Mouse (Mus musculus): ENCODE measurements around the gene Gpx7. TPM values are rescaled to one million over a fixed set of nuclear protein-coding genes. Genes with fewer than 3 reads are reported as not detected.

Gpx7 gene
- polyA plus RNA-seq, 1 experiment from 2014 or later: 53.6 TPM

DNA sequence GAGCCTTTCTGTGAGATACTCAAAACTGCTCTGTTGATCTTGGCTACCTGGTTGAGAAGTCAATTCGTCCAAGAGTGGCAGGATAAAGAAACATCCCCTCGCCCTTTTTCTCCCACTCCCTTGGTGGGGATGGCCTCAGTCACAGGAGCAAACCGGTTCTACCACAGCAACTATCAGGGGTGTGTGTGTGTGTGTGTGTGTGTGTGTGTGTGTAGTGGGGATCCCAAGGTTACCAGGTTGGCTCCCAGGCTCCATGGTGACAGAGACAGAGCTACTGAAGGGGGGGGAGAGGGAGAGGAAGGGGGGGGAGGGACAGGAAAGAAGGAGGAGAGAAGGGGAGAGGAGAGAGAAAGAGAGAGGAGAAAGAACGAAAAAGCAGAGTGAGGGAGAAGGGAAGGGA, 19.7 kb downstream of the Gpx7 start:
- Histone ChIP-seq H3K27ac (replicated peaks; ENCODE audit: low read depth, low read length) (peak overlapping the region; percentile 75), H3K9ac (ENCODE audit: low read length) (no peak overlapping the region), H3K27me3 (ENCODE audit: control insufficient read depth, insufficient read depth, low read length) (no peaks in the 10 kb centered on the region), H3K4me3 (ENCODE audit: low read depth, low read length) (no peak overlapping the region), H3K9me3 (ENCODE audit: control insufficient read depth, low read length) (no peaks in the 10 kb centered on the region), H3K4me1 (ENCODE audit: control insufficient read depth, insufficient read depth, low read length) (peaks cover 6% of the 10 kb centered on the region), H3K4me2 (ENCODE audit: low read depth, severe bottlenecking) (no peak overlapping the region), H3K36me3 (ENCODE audit: control insufficient read depth, insufficient read depth, low read length) (no peaks in the 10 kb centered on the region)
- ATAC-seq (ENCODE audit: insufficient number of reproducible peaks, low FRiP score, low TSS enrichment, low read depth) (0 out of 2 replicates have a peak, but pooled peaks have one; percentile 44), DNase-seq (ENCODE audit: low spot score) (no peak)
- 41% methylated on average over 4 of the region's 4 CpGs for WGBS

DNA sequence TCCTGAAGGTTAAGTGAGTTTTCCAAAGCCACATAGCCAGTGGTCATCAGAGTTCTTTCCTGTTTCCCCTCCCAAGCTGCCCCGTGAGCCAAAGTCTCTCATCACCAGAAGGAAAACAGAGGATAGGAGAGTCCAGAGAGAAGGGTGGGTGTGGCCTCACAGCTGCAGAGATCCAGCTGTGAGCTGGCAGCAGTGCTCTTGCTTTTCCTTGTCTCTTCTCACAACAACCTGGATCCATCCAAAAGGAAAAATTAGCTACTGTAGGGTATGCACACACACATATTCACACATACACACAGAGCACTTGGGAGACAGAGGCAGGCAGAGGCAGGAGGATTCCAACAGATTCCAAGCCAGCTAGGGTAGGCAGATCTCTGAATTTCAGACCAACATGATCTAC, 20.7 kb downstream of the Gpx7 start:
- WGBS: 18% methylated on average over 1 of the region's 1 CpGs
- H3K4me1 ChIP-seq (ENCODE audit: control insufficient read depth, insufficient read depth, low read length): peaks cover 5% of the 10 kb centered on the region
- ATAC-seq (ENCODE audit: insufficient number of reproducible peaks, low FRiP score, low TSS enrichment, low read depth): no peak
- H3K36me3 ChIP-seq (ENCODE audit: control insufficient read depth, insufficient read depth, low read length): no peaks in the 10 kb centered on the region
- no peak overlapping the region for H3K4me2 ChIP-seq (ENCODE audit: low read depth, severe bottlenecking)
- DNase-seq (ENCODE audit: low spot score): no peak
- no peaks in the 10 kb centered on the region for H3K27me3 ChIP-seq (ENCODE audit: control insufficient read depth, insufficient read depth, low read length)
- H3K27ac ChIP-seq (replicated peaks; ENCODE audit: low read depth, low read length): no peak overlapping the region
- H3K9me3 ChIP-seq (ENCODE audit: control insufficient read depth, low read length): no peaks in the 10 kb centered on the region
- no peak overlapping the region for H3K9ac ChIP-seq (ENCODE audit: low read length)
- H3K4me3 ChIP-seq (ENCODE audit: low read depth, low read length): no peak overlapping the region

DNA sequence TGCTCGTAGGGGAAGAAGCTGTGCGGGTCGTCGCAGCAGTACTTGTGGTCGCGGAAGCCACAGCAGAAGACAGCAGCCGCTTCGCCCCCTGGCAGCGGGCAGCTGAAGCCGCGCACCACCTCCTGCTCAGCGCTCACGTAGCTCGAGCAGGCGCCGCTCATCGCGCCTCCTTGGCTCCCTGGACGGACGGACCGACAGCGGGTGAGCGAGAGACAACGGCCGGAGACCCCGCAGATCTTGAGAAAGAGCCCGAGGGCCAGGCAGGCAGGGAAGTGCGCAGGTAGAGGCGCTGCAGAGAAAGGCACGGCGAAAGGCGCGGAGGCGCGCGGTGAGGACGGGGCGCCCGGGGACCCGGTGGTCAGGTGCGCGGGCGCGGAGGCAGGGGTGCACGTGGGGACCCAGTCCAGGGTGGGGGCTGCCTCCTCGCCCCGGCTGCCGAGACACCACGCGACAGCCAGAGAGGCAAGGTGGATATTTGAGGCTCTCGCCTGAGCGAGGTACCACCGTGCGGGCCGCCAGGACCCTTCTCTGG, 23.5 kb downstream of the Gpx7 start, which contains the start of gene Shisal2a:
TSS of gene Shisal2a (minus strand) at position 167 of the 532 bp plus-strand sequence.
- peaks cover 3% of the 10 kb centered on the region for H3K4me1 ChIP-seq (ENCODE audit: control insufficient read depth, insufficient read depth, low read length)
- H3K4me3 ChIP-seq (ENCODE audit: low read depth, low read length): peak within 1 kb of the TSS; percentile 45
- no peak within 1 kb of the TSS for H3K27ac ChIP-seq (replicated peaks; ENCODE audit: low read depth, low read length)
- ATAC-seq (ENCODE audit: insufficient number of reproducible peaks, low FRiP score, low TSS enrichment, low read depth) (peak; percentile 67), DNase-seq (ENCODE audit: low spot score) (peak; percentile 58)
- no peaks in the 10 kb centered on the region for H3K27me3 ChIP-seq (ENCODE audit: control insufficient read depth, insufficient read depth, low read length)
- WGBS: 3% methylated on average over 55 of the region's 55 CpGs
- H3K9ac ChIP-seq (ENCODE audit: low read length): peak within 1 kb of the TSS; percentile 70
- no peaks in the 10 kb centered on the region for H3K9me3 ChIP-seq (ENCODE audit: control insufficient read depth, low read length)
- H3K36me3 ChIP-seq (ENCODE audit: control insufficient read depth, insufficient read depth, low read length): no peaks in the 10 kb centered on the region
- peak within 1 kb of the TSS; percentile 91 for H3K4me2 ChIP-seq (ENCODE audit: low read depth, severe bottlenecking)

DNA sequence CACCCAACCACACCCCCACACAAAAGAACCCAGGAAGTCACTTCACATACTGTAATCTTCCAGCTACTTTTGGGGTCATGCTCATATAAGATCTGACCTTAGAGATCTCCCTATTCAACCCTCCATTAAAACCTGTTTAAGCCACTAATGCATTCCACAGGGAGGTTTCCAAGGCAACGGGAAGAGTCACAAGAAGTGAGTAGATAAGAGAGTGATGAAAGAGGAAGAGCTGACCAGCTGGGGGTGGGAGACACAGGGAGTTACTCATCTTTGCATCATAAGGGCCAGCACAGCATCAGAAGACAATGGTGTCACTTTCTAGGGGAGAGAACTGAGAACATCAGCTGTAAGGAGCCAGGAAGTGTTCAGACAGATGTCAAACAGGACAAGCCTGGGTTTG, 26.6 kb downstream of the Gpx7 start:
- H3K4me3 ChIP-seq (ENCODE audit: low read depth, low read length): no peak overlapping the region
- no peak overlapping the region for H3K27ac ChIP-seq (replicated peaks; ENCODE audit: low read depth, low read length)
- H3K4me1 ChIP-seq (ENCODE audit: control insufficient read depth, insufficient read depth, low read length): peaks cover 3% of the 10 kb centered on the region
- H3K4me2 ChIP-seq (ENCODE audit: low read depth, severe bottlenecking): no peak overlapping the region
- ATAC-seq (ENCODE audit: insufficient number of reproducible peaks, low FRiP score, low TSS enrichment, low read depth) (no peak), DNase-seq (ENCODE audit: low spot score) (no peak)
- no peaks in the 10 kb centered on the region for H3K27me3 ChIP-seq (ENCODE audit: control insufficient read depth, insufficient read depth, low read length)
- no peaks in the 10 kb centered on the region for H3K9me3 ChIP-seq (ENCODE audit: control insufficient read depth, low read length)
- no peaks in the 10 kb centered on the region for H3K36me3 ChIP-seq (ENCODE audit: control insufficient read depth, insufficient read depth, low read length)
- H3K9ac ChIP-seq (ENCODE audit: low read length): no peak overlapping the region
- 44% methylated on average over 1 of the region's 1 CpGs for WGBS

DNA sequence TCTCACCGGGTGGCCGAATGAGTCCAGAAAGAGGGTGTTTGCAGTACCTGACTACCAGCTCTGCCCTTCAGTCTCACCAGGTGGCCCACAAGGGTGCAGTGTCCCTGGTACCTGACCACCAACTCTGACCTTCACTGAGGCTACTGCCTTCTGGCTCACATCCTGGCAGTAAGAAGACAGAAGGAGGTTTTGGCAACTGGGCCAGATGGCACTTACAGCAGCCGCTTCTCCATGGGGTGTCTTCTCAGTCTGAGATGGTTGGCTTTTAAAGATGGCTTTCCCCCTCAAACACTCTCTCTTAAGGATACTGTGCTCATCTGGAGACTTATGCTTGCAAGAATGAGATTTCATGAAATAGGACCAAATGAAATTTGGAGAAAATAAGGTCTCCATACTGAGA, 27.3 kb downstream of the Gpx7 start:
- no peak overlapping the region for H3K27ac ChIP-seq (replicated peaks; ENCODE audit: low read depth, low read length)

DNA sequence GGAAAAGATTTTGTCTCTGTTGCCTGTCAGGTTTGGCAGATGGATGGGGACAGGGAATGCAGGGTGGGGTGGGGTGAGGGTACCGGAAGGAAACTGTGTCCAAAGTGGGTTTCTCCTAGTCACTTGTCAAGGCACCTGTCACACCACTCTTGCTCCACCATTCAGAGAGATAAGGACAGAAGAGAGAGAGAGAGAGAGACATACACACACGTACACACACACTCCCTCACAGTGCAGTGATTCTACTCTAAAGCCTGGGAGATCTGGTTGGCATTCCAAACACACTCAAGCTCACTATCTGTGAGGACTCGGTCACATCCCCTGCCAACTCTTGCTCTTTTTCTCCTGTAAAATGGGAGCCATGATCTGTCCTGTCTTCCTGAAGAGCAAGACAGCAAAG, 34.6 kb downstream of the Gpx7 start:
- peaks cover 3% of the 10 kb centered on the region; the same call in 1 of the 2 replicates for H3K4me1 ChIP-seq (ENCODE audit: control insufficient read depth, insufficient read depth, low read length)
- no peak overlapping the region for H3K9ac ChIP-seq (ENCODE audit: low read length)
- ATAC-seq (ENCODE audit: insufficient number of reproducible peaks, low FRiP score, low TSS enrichment, low read depth): no peak
- no peak overlapping the region for H3K4me3 ChIP-seq (ENCODE audit: low read depth, low read length)
- no peak overlapping the region for H3K4me2 ChIP-seq (ENCODE audit: low read depth, severe bottlenecking)
- no peaks in the 10 kb centered on the region for H3K27me3 ChIP-seq (ENCODE audit: control insufficient read depth, insufficient read depth, low read length)
- DNase-seq (ENCODE audit: low spot score): no peak
- no peaks in the 10 kb centered on the region for H3K36me3 ChIP-seq (ENCODE audit: control insufficient read depth, insufficient read depth, low read length)
- H3K9me3 ChIP-seq (ENCODE audit: control insufficient read depth, low read length): no peaks in the 10 kb centered on the region
- H3K27ac ChIP-seq (replicated peaks; ENCODE audit: low read depth, low read length): no peak overlapping the region
- 56% methylated on average over 3 of the region's 3 CpGs for WGBS

More for the DNA sequence above, 27.3 kb downstream of the Gpx7 start:
- no peak for DNase-seq (ENCODE audit: low spot score)
- no peak for ATAC-seq (ENCODE audit: insufficient number of reproducible peaks, low FRiP score, low TSS enrichment, low read depth)
- Histone ChIP-seq H3K4me2 (ENCODE audit: low read depth, severe bottlenecking) (no peak overlapping the region), H3K9ac (ENCODE audit: low read length) (no peak overlapping the region), H3K36me3 (ENCODE audit: control insufficient read depth, insufficient read depth, low read length) (no peaks in the 10 kb centered on the region), H3K27me3 (ENCODE audit: control insufficient read depth, insufficient read depth, low read length) (no peaks in the 10 kb centered on the region), H3K4me3 (ENCODE audit: low read depth, low read length) (no peak overlapping the region), H3K9me3 (ENCODE audit: control insufficient read depth, low read length) (no peaks in the 10 kb centered on the region), H3K4me1 (ENCODE audit: control insufficient read depth, insufficient read depth, low read length) (peaks cover 3% of the 10 kb centered on the region)
- WGBS: 85% methylated on average over 3 of the region's 3 CpGs

DNA sequence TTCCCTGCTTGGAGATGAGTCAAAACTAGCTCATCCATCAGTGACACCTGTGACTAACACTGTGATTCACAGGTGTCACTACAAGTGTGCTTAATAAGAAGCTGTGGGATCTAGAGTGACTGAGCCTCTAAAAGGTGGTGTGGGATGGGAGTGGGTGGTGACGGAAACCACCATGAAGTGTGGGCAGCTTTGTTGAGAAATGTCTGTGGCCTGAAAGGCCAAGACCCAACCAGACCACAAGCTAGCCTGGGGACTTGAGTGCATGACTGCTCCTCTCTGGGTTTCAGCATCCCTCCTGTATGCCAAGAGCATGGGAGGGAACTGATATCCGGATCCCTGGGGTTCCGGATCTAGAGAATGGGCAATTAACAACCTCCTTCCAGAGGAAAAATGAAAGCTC, 35.3 kb downstream of the Gpx7 start:
- Histone ChIP-seq H3K36me3 (ENCODE audit: control insufficient read depth, insufficient read depth, low read length) (no peaks in the 10 kb centered on the region), H3K27ac (replicated peaks; ENCODE audit: low read depth, low read length) (no peak overlapping the region), H3K9ac (ENCODE audit: low read length) (no peak overlapping the region), H3K4me3 (ENCODE audit: low read depth, low read length) (no peak overlapping the region), H3K27me3 (ENCODE audit: control insufficient read depth, insufficient read depth, low read length) (no peaks in the 10 kb centered on the region), H3K9me3 (ENCODE audit: control insufficient read depth, low read length) (no peaks in the 10 kb centered on the region), H3K4me1 (ENCODE audit: control insufficient read depth, insufficient read depth, low read length) (peaks cover 3% of the 10 kb centered on the region; the same call in 1 of the 2 replicates), H3K4me2 (ENCODE audit: low read depth, severe bottlenecking) (no peak overlapping the region)
- 87% methylated on average over 3 of the region's 3 CpGs for WGBS
- DNase-seq (ENCODE audit: low spot score) (no peak), ATAC-seq (ENCODE audit: insufficient number of reproducible peaks, low FRiP score, low TSS enrichment, low read depth) (no peak)

DNA sequence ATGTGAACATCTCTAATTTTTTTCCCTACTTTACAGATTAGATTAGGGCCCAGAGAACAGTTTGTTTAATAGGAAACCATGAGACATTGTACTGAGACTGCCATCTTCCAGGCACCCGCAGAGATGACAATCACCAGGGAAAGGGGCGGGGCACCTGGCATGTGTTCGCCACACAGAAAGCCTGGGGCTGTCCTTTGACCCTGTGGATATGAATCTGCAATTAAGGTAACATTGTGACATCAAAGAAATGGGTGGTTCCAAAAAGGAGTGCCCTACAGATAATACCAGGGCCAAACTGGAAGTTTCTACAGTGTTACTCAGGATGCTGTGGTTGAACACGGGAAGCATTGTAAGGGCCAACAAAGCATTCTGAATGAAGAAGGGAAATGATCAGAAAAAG, 36.4 kb downstream of the Gpx7 start:
- Histone ChIP-seq H3K9ac (ENCODE audit: low read length) (no peak overlapping the region), H3K9me3 (ENCODE audit: control insufficient read depth, low read length) (no peaks in the 10 kb centered on the region), H3K27me3 (ENCODE audit: control insufficient read depth, insufficient read depth, low read length) (no peaks in the 10 kb centered on the region), H3K27ac (replicated peaks; ENCODE audit: low read depth, low read length) (no peak overlapping the region), H3K4me3 (ENCODE audit: low read depth, low read length) (no peak overlapping the region), H3K4me2 (ENCODE audit: low read depth, severe bottlenecking) (no peak overlapping the region), H3K4me1 (ENCODE audit: control insufficient read depth, insufficient read depth, low read length) (peaks cover 3% of the 10 kb centered on the region; the same call in 1 of the 2 replicates), H3K36me3 (ENCODE audit: control insufficient read depth, insufficient read depth, low read length) (no peaks in the 10 kb centered on the region)
- WGBS: 53% methylated on average over 4 of the region's 4 CpGs
- no peak for ATAC-seq (ENCODE audit: insufficient number of reproducible peaks, low FRiP score, low TSS enrichment, low read depth)
- no peak for DNase-seq (ENCODE audit: low spot score)

DNA sequence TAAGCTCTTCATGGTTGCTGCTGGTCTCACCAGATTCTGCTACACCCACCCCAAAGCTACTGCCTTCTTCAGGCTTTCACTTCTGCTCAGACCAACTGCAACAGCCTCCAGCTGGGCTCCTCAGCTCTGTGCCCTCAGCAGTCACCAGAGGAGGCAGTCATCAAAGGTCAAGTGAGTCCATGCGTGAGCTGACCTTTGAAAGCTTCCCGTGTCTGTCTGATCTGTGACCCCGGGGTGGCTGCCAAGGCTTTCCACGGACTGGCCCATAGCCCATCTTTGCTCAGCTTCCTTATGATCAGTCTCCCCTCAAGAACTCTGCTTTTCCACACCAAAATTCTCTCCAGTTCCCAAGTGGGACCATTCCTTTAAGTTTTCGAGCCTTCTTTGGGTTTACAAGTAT, 37.5 kb downstream of the Gpx7 start:
- ATAC-seq (ENCODE audit: insufficient number of reproducible peaks, low FRiP score, low TSS enrichment, low read depth) (no peak), DNase-seq (ENCODE audit: low spot score) (no peak)
- Histone ChIP-seq H3K4me1 (ENCODE audit: control insufficient read depth, insufficient read depth, low read length) (peaks cover 3% of the 10 kb centered on the region), H3K27me3 (ENCODE audit: control insufficient read depth, insufficient read depth, low read length) (no peaks in the 10 kb centered on the region), H3K4me3 (ENCODE audit: low read depth, low read length) (no peak overlapping the region), H3K36me3 (ENCODE audit: control insufficient read depth, insufficient read depth, low read length) (no peaks in the 10 kb centered on the region), H3K27ac (replicated peaks; ENCODE audit: low read depth, low read length) (no peak overlapping the region), H3K4me2 (ENCODE audit: low read depth, severe bottlenecking) (no peak overlapping the region), H3K9ac (ENCODE audit: low read length) (no peak overlapping the region), H3K9me3 (ENCODE audit: control insufficient read depth, low read length) (no peaks in the 10 kb centered on the region)
- WGBS: 28% methylated on average over 5 of the region's 5 CpGs
